Mouse (Mus musculus): Measurements from ENCODE around the gene Fam183b. TPM values are rescaled to one million over a fixed set of nuclear protein-coding genes. Genes with fewer than 3 reads are reported as not detected.

Gene Fam183b
- polyA plus RNA-seq, 1 experiment = not detected

DNA sequence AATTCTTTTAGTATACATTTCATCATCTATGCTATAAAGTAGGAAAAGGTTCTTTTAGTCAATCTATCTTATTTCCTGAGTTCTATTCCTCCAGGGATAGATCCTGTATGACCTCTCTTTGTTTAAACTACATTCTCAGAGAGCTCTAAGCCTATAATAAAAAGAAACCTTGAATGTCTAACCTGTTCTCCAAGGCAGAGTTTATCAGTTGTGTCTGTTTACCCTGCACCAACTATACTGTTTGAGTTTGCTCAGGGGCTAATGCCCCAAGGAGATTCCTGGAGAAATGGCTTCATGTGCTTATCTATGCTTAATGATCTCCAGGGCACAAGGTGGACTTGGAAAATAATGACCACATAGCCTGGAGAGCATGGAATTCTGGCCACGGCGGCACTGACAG lies 2.6 kb upstream of the Fam183b start:
- TF ChIP-seq POLR2A (IDR thresholded peaks at IDR 0.05; ENCODE audit: low read depth, low read length) (no peak), CTCF (IDR thresholded peaks at IDR 0.05; ENCODE audit: borderline replicate concordance, insufficient read depth, low read length) (no peak)

DNA sequence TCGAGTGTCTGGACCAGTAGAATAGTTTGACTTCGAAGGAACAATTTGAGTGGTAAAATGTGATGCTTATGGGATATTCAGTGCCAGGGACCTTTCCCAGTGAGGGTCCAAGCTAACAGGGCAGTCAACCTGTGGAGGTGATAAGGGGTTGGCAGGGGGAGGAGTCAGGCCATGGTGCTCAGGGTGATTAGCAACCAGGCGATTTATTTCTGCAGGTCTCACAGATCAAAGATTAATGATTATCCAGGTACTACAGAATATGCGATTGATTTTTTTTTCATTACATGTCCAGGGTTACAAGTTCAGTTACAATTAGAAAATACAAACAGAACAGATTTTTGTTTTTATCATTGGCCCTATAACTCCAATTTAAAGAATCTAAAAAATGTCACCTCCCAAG lies 2.1 kb upstream of the Fam183b start:
- no peaks in the 10 kb centered on the region for H3K4me1 ChIP-seq (ENCODE audit: control insufficient read depth, insufficient read depth, low read length)
- no peak overlapping the region for H3K4me3 ChIP-seq (ENCODE audit: insufficient read depth, low read length)
- TF ChIP-seq CTCF (IDR thresholded peaks at IDR 0.05; ENCODE audit: borderline replicate concordance, insufficient read depth, low read length) = no peak
- no peak overlapping the region for H3K27ac ChIP-seq (ENCODE audit: insufficient read depth, low read length)

More for the DNA sequence above, 2.6 kb upstream of the Fam183b start:
- no peaks in the 10 kb centered on the region for H3K4me1 ChIP-seq (ENCODE audit: control insufficient read depth, insufficient read depth, low read length)
- no peak overlapping the region for H3K27ac ChIP-seq (ENCODE audit: insufficient read depth, low read length)
- no peak overlapping the region for H3K4me3 ChIP-seq (ENCODE audit: insufficient read depth, low read length)

DNA sequence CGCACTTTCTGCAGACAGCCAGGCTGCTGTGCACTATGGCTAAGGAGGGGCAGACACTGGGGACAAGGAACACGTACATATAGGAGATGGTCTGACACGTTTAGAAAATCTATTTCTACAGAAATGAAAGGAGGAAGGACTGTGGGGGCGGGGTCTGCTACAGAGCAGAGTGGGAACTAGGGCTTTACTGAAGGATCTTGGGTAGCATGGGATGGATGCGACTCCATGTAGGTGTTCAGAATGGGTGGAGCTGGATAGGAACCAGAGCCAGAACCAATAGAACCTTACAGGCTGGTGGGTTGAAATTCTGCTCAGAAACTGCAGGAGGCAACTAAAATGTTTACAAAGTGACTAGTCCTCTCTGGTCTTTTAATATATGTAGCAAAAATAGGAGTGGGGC lies 2.0 kb downstream of the Fam183b start:
- no peak for TF ChIP-seq POLR2A (IDR thresholded peaks at IDR 0.05; ENCODE audit: low read depth, low read length)
- Histone ChIP-seq H3K27ac (ENCODE audit: insufficient read depth, low read length) (no peak overlapping the region), H3K4me3 (ENCODE audit: insufficient read depth, low read length) (no peak overlapping the region)

DNA sequence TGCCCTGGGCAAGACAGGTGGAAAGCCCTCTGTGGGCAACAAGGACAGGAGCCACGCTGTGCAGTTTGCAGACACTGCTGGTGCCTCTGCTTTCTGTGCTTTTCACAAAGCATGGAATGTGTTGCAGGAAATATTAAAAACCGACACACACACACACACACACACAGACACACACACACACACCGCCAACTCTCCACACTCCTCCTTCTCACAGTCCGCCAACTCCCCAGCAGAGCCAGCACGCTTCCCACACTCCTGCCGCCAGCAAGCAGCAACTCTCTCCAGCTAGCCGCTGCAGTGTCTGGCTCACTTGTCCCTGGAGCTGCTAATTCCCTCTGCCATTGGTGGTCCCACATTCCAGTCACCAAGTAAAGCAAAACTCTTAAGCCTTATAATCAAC lies 4.9 kb downstream of the Fam183b start:
- H3K4me1 ChIP-seq (ENCODE audit: control insufficient read depth, insufficient read depth, low read length) = no peaks in the 10 kb centered on the region
- no peak overlapping the region for H3K4me3 ChIP-seq (ENCODE audit: insufficient read depth, low read length)
- no peak overlapping the region for H3K27ac ChIP-seq (ENCODE audit: insufficient read depth, low read length)
- TF ChIP-seq POLR2A (IDR thresholded peaks at IDR 0.05; ENCODE audit: low read depth, low read length) = no peak
- no peak for TF ChIP-seq CTCF (IDR thresholded peaks at IDR 0.05; ENCODE audit: borderline replicate concordance, insufficient read depth, low read length)

More for the DNA sequence above, 2.0 kb downstream of the Fam183b start:
- no peaks in the 10 kb centered on the region for H3K4me1 ChIP-seq (ENCODE audit: control insufficient read depth, insufficient read depth, low read length)

DNA sequence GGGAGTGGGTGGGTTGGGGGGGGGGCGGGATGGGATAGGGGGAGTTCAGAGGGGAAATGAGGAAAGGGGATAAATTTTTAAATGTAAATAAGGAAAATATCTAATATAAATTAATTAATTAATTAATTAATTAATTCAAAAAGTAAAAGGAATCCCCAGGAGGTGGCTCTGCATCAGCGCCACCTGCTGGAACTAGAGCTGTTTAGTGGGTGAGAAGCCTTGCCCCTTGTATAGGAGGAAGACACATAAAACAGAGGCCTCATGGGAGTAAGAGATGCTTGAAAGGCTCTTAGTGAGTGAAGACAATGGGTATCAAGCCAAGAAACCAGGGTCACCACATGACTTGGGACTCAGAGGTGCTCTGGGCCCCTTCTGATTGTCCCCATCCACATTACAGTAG lies 5.9 kb downstream of the Fam183b start:
- Histone ChIP-seq H3K4me1 (ENCODE audit: control insufficient read depth, insufficient read depth, low read length) (no peaks in the 10 kb centered on the region), H3K4me3 (ENCODE audit: insufficient read depth, low read length) (no peak overlapping the region), H3K27ac (ENCODE audit: insufficient read depth, low read length) (no peak overlapping the region)
- TF ChIP-seq CTCF (IDR thresholded peaks at IDR 0.05; ENCODE audit: borderline replicate concordance, insufficient read depth, low read length) = no peak
- TF ChIP-seq POLR2A (IDR thresholded peaks at IDR 0.05; ENCODE audit: low read depth, low read length) = no peak

DNA sequence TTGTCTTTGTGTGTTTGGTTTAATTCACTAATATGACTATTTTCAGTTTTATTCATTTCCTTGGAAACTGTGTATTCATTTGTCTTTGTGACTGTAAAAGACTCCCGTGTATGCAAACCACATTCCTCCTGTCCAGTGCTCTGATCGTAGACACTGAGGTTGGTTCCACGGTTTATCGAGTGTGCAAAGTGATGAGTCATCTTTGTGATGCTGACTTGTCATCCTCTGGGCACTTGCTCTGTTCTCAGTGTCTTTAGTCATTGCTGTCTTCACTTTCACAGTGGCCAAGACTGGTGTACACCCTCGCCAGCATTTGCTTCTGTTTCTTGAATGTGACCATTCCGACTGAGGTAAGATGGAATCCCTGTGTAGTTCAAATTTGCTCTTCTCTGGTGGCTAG lies 11.1 kb downstream of the Fam183b start:
- no peak for TF ChIP-seq CTCF (IDR thresholded peaks at IDR 0.05; ENCODE audit: borderline replicate concordance, insufficient read depth, low read length)
- no peak for TF ChIP-seq POLR2A (IDR thresholded peaks at IDR 0.05; ENCODE audit: low read depth, low read length)
- Histone ChIP-seq H3K27ac (ENCODE audit: insufficient read depth, low read length) (no peak overlapping the region), H3K4me3 (ENCODE audit: insufficient read depth, low read length) (no peak overlapping the region)

DNA sequence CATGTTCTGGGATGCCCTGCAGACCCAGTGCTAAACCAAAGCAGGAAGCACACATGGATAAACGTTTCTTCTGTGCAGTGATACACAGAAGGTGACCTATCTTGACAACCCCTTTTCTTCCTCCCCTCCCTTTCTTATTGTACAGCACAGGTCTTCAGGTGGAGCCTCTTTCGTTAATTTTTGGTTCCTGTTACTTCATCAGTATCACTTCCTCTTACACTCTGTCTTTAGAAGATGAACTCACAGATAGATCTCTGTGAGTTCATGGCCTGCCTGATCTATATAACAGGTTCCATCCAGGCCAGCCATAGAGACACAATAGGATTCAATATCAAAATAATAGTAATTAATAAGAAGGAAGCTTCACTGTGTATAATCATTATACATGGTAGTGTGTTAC lies 11.7 kb downstream of the Fam183b start:
- no peak overlapping the region for H3K4me3 ChIP-seq (ENCODE audit: insufficient read depth, low read length)
- H3K27ac ChIP-seq (ENCODE audit: insufficient read depth, low read length) = no peak overlapping the region
- no peaks in the 10 kb centered on the region for H3K4me1 ChIP-seq (ENCODE audit: control insufficient read depth, insufficient read depth, low read length)
- TF ChIP-seq POLR2A (IDR thresholded peaks at IDR 0.05; ENCODE audit: low read depth, low read length) (no peak), CTCF (IDR thresholded peaks at IDR 0.05; ENCODE audit: borderline replicate concordance, insufficient read depth, low read length) (no peak)

More for the DNA sequence above, 11.1 kb downstream of the Fam183b start:
- no peaks in the 10 kb centered on the region for H3K4me1 ChIP-seq (ENCODE audit: control insufficient read depth, insufficient read depth, low read length)

DNA sequence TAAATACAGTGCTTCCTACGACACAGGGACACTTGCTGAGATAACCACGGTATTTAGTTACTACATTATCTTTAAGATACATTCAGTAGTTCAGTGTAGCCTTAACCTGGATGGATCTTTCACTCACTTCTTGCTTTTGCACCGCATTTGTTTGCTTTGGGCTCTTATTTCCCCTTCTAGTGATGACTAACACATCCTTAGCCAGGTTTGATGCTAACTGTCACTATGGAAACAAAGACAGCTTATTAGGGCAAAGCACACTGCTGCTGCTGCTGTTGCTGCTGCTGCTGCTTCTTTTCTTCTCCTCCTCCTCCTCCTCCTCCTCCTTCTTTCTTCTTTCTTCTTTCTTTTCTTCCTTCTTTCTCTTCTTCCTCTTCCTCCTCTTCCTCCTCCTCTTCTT lies 12.2 kb downstream of the Fam183b start:
- H3K4me1 ChIP-seq (ENCODE audit: control insufficient read depth, insufficient read depth, low read length) = no peaks in the 10 kb centered on the region
- no peak overlapping the region for H3K27ac ChIP-seq (ENCODE audit: insufficient read depth, low read length)
- TF ChIP-seq POLR2A (IDR thresholded peaks at IDR 0.05; ENCODE audit: low read depth, low read length) = no peak
- TF ChIP-seq CTCF (IDR thresholded peaks at IDR 0.05; ENCODE audit: borderline replicate concordance, insufficient read depth, low read length) = no peak
- H3K4me3 ChIP-seq (ENCODE audit: insufficient read depth, low read length) = no peak overlapping the region

DNA sequence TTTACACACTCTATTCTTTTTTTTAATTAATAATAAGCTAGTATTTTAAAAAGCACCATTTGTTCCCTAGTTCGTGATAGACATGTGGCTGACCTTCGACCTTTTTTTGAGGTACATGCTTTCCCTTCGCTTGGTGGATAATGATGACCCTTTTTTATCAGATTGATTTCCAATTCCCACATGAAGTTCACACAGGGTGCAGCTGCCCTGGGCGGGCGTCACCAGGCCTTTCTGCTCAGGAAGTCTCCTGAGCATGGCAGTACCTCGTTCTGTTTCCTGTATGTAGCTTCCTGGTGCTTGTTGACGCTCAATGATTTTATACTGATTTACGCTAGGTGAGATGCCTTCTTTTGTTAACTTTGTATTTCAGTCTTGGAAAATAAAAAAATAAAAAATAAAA lies 13.4 kb downstream of the Fam183b start:
- no peak overlapping the region for H3K4me3 ChIP-seq (ENCODE audit: insufficient read depth, low read length)
- H3K4me1 ChIP-seq (ENCODE audit: control insufficient read depth, insufficient read depth, low read length) = no peaks in the 10 kb centered on the region
- TF ChIP-seq POLR2A (IDR thresholded peaks at IDR 0.05; ENCODE audit: low read depth, low read length) (no peak), CTCF (IDR thresholded peaks at IDR 0.05; ENCODE audit: borderline replicate concordance, insufficient read depth, low read length) (no peak)
- no peak overlapping the region for H3K27ac ChIP-seq (ENCODE audit: insufficient read depth, low read length)

DNA sequence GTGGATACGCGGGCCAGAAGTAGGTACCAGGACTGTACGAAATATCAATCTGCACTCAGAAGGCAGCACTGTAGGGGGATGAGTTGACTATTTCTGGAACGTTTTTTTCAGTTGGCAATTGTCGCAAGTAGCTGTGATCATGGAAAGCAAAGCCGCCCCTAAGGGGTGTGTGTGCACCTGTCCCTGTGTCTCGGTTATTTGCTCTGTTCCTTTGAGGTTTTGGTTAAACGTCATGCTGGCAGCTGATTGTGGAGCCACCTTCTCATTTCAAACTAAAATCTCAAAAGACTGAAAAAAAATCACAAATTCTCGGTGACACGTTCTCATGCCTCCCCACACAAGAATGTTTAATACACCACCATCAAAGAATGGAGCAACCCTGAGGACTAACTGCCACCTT lies 14.1 kb downstream of the Fam183b start:
- no peak overlapping the region for H3K4me3 ChIP-seq (ENCODE audit: insufficient read depth, low read length)
- no peak for TF ChIP-seq CTCF (IDR thresholded peaks at IDR 0.05; ENCODE audit: borderline replicate concordance, insufficient read depth, low read length)
- TF ChIP-seq POLR2A (IDR thresholded peaks at IDR 0.05; ENCODE audit: low read depth, low read length) = no peak
- H3K4me1 ChIP-seq (ENCODE audit: control insufficient read depth, insufficient read depth, low read length) = no peaks in the 10 kb centered on the region
- no peak overlapping the region for H3K27ac ChIP-seq (ENCODE audit: insufficient read depth, low read length)

DNA sequence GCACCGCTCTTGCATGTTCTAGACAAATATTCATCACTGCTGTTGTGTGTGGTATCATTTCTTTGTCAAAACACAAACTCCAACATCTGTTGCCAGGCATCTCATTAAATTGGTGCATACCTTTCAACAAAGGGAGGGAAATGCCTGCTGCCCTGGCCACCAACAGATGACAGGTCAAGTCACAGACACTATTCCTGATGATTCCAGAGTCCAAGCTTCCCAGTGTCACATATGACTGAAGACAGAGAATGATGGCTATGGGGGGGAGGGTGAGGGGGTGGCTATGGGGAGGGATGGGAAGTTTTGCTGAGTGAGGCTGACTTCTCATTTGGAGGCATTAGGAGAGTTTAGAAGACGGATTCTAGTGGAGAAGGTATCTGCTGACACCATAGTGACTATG lies 17.6 kb downstream of the Fam183b start:
- H3K4me1 ChIP-seq (ENCODE audit: control insufficient read depth, insufficient read depth, low read length) = no peaks in the 10 kb centered on the region
- TF ChIP-seq CTCF (IDR thresholded peaks at IDR 0.05; ENCODE audit: borderline replicate concordance, insufficient read depth, low read length) = no peak
- no peak for TF ChIP-seq POLR2A (IDR thresholded peaks at IDR 0.05; ENCODE audit: low read depth, low read length)
- H3K27ac ChIP-seq (ENCODE audit: insufficient read depth, low read length) = no peak overlapping the region
- H3K4me3 ChIP-seq (ENCODE audit: insufficient read depth, low read length) = no peak overlapping the region
